Mouse (Mus musculus): ENCODE data around the gene Lgr4. TPM values are rescaled to one million over a fixed set of nuclear protein-coding genes. Genes with fewer than 3 reads are reported as not detected.

Gene Lgr4
- polyA plus RNA-seq, 1 experiment from 2014 or later: 8.0 TPM

- Histone ChIP-seq H3K36me3 (no peaks in the 10 kb centered on the region), H3K4me1 (replicated peaks) (0 out of 2 replicates have a peak, but pooled peaks cover 3% of the 10 kb centered on the region), H3K4me2 (no peak overlapping the region), H3K27me3 (no peaks in the 10 kb centered on the region), H3K9me3 (no peaks in the 10 kb centered on the region), H3K9ac (no peak overlapping the region), H3K4me3 (no peak overlapping the region), H3K27ac (replicated peaks) (no peak overlapping the region)
- 61% methylated on average over 10 of the region's 10 CpGs for WGBS
- ATAC-seq (ENCODE audit: low FRiP score, low read depth): no peak
Observed at GRCm38 (mm10) chr2:109969926-109970532, 52.6 kb downstream of the Lgr4 start.

DNA sequence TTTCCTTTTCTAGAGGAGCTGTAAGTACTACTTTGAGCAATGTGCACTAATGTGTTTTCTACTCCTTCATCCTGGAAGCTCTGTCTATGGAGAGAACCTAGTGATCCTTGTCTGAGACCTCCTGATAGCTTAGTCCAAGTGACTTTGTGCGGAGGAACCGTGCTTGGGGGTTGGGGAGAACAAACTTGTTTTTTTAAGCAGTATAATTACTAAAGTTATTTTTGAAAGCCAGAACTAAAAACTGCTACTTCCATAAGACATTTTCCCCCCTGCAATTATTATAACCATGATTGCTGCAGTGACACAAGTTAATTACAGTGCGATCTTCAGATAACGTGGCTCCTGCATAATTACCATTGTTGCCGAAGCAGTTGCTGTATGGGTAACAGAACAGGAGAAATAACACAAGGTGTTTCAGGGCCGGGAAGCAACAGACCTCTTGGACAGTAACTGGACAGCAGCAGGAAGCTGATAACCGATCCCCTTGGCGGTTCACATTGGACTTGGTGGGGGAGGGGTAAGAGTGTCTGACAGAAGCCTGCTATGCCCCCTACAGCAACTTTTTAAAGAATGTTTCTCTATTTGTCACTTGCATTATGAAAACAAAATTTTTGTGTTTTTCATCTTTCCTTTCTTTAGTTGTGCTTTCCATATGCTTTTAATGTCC lies 53.4 kb downstream of the Lgr4 start:
- H3K9ac ChIP-seq: no peak overlapping the region
- ATAC-seq (ENCODE audit: low FRiP score, low read depth): no peak
- no peak overlapping the region for H3K27ac ChIP-seq (replicated peaks)
- no peak overlapping the region for H3K4me3 ChIP-seq
- H3K27me3 ChIP-seq: no peaks in the 10 kb centered on the region
- H3K36me3 ChIP-seq: no peaks in the 10 kb centered on the region
- H3K9me3 ChIP-seq: no peaks in the 10 kb centered on the region
- WGBS: 63% methylated on average over 8 of the region's 8 CpGs
- H3K4me1 ChIP-seq (replicated peaks): 0 out of 2 replicates have a peak, but pooled peaks cover 3% of the 10 kb centered on the region
- no peak overlapping the region for H3K4me2 ChIP-seq

GRCm38 (mm10) chr2:109972310-109972709 lies 54.9 kb downstream of the Lgr4 start:
- Histone ChIP-seq H3K9ac (no peak overlapping the region), H3K9me3 (no peaks in the 10 kb centered on the region), H3K36me3 (no peaks in the 10 kb centered on the region), H3K4me3 (no peak overlapping the region), H3K27ac (replicated peaks) (no peak overlapping the region), H3K4me2 (no peak overlapping the region), H3K4me1 (replicated peaks) (0 out of 2 replicates have a peak, but pooled peaks cover 3% of the 10 kb centered on the region), H3K27me3 (no peaks in the 10 kb centered on the region)
- ATAC-seq (ENCODE audit: low FRiP score, low read depth): no peak
- 93% methylated on average over 2 of the region's 2 CpGs for WGBS

GRCm38 (mm10) chr2:109972922-109973321 lies 55.5 kb downstream of the Lgr4 start:
- H3K36me3 ChIP-seq: no peaks in the 10 kb centered on the region
- no peak overlapping the region for H3K9ac ChIP-seq
- no peak overlapping the region for H3K4me2 ChIP-seq
- ATAC-seq (ENCODE audit: low FRiP score, low read depth): no peak
- no peak overlapping the region for H3K4me3 ChIP-seq
- no peaks in the 10 kb centered on the region for H3K9me3 ChIP-seq
- no peaks in the 10 kb centered on the region for H3K27me3 ChIP-seq
- H3K4me1 ChIP-seq (replicated peaks): 0 out of 2 replicates have a peak, but pooled peaks cover 3% of the 10 kb centered on the region
- 86% methylated on average over 7 of the region's 7 CpGs for WGBS
- no peak overlapping the region for H3K27ac ChIP-seq (replicated peaks)

- no peak overlapping the region for H3K4me2 ChIP-seq
- H3K9ac ChIP-seq: no peak overlapping the region
- ATAC-seq (ENCODE audit: low FRiP score, low read depth): no peak
- H3K4me3 ChIP-seq: no peak overlapping the region
- H3K27ac ChIP-seq (replicated peaks): no peak overlapping the region
- 97% methylated on average over 7 of the region's 7 CpGs for WGBS
- no peaks in the 10 kb centered on the region for H3K27me3 ChIP-seq
- H3K9me3 ChIP-seq: no peaks in the 10 kb centered on the region
- H3K4me1 ChIP-seq (replicated peaks): peaks cover 6% of the 10 kb centered on the region; the same call in 1 of the 2 replicates
- no peaks in the 10 kb centered on the region for H3K36me3 ChIP-seq
Observed at GRCm38 (mm10) chr2:109974807-109975206, 57.4 kb downstream of the Lgr4 start.

DNA sequence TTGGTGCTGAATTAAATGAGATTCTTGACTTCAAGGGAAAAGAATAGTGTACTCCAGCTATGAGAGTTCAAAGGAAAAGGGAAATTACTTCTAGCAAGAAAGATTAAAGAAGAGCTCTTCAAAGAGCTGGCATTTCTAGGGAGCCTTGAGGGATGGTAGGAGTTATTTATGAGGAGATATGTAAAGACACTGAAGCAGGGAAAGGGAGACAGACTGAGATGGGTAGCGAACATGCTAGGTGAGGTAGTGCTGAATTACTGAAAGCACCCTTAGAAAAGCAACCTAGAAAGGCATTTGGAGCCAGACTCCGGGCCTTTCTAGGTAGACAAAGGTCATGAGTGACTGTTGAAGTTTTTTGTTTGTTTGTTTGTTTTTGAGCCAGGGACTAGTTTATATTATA lies 58.7 kb downstream of the Lgr4 start:
- no peak overlapping the region for H3K27ac ChIP-seq (replicated peaks)
- no peaks in the 10 kb centered on the region for H3K36me3 ChIP-seq
- H3K4me3 ChIP-seq: no peak overlapping the region
- WGBS: 97% methylated on average over 2 of the region's 2 CpGs
- no peaks in the 10 kb centered on the region for H3K27me3 ChIP-seq
- H3K4me1 ChIP-seq (replicated peaks): peaks cover 11% of the 10 kb centered on the region; the same call in 1 of the 2 replicates
- no peak overlapping the region for H3K4me2 ChIP-seq
- H3K9ac ChIP-seq: no peak overlapping the region
- no peak for ATAC-seq (ENCODE audit: low FRiP score, low read depth)
- H3K9me3 ChIP-seq: no peaks in the 10 kb centered on the region

GRCm38 (mm10) chr2:109977322-109977721 lies 59.9 kb downstream of the Lgr4 start:
- H3K9ac ChIP-seq: no peak overlapping the region
- H3K4me3 ChIP-seq: no peak overlapping the region
- H3K27me3 ChIP-seq: no peaks in the 10 kb centered on the region
- no peaks in the 10 kb centered on the region for H3K36me3 ChIP-seq
- H3K9me3 ChIP-seq: no peaks in the 10 kb centered on the region
- no peak for ATAC-seq (ENCODE audit: low FRiP score, low read depth)
- peaks cover 11% of the 10 kb centered on the region; the same call in 1 of the 2 replicates for H3K4me1 ChIP-seq (replicated peaks)
- WGBS: 90% methylated on average over 6 of the region's 6 CpGs
- no peak overlapping the region for H3K27ac ChIP-seq (replicated peaks)
- H3K4me2 ChIP-seq: no peak overlapping the region

- ATAC-seq (ENCODE audit: low FRiP score, low read depth): no peak
- no peak overlapping the region for H3K4me2 ChIP-seq
- H3K36me3 ChIP-seq: no peaks in the 10 kb centered on the region
- H3K27ac ChIP-seq (replicated peaks): no peak overlapping the region
- H3K4me3 ChIP-seq: no peak overlapping the region
- no peaks in the 10 kb centered on the region for H3K27me3 ChIP-seq
- H3K9me3 ChIP-seq: no peaks in the 10 kb centered on the region
- no peak overlapping the region for H3K9ac ChIP-seq
- peaks cover 11% of the 10 kb centered on the region; the same call in 1 of the 2 replicates for H3K4me1 ChIP-seq (replicated peaks)
Observed at GRCm38 (mm10) chr2:109979209-109979608, 61.8 kb downstream of the Lgr4 start.

- 91% methylated on average over 6 of the region's 6 CpGs for whole genome bisulfite sequencing
- no peak overlapping the region for H3K4me3 ChIP-seq
Observed at GRCm38 (mm10) chr2:109983435-109983834, 66.0 kb downstream of the Lgr4 start.

GRCm38 (mm10) chr2:109984930-109985329 lies 67.5 kb downstream of the Lgr4 start:
- 77% methylated on average over 1 of the region's 1 CpGs for WGBS
- Histone ChIP-seq H3K27ac (replicated peaks) (no peak overlapping the region), H3K4me3 (no peak overlapping the region), H3K36me3 (no peaks in the 10 kb centered on the region), H3K9me3 (no peaks in the 10 kb centered on the region), H3K27me3 (no peaks in the 10 kb centered on the region), H3K4me1 (replicated peaks) (peaks cover 21% of the 10 kb centered on the region; the same call in 1 of the 2 replicates), H3K9ac (no peak overlapping the region), H3K4me2 (no peak overlapping the region)
- ATAC-seq (ENCODE audit: low FRiP score, low read depth): no peak

More at GRCm38 (mm10) chr2:109983435-109983834, 66.0 kb downstream of the Lgr4 start:
- Histone ChIP-seq H3K27me3 (no peaks in the 10 kb centered on the region), H3K9me3 (no peaks in the 10 kb centered on the region), H3K4me2 (no peak overlapping the region), H3K4me1 (replicated peaks) (peaks cover 14% of the 10 kb centered on the region; the same call in 1 of the 2 replicates), H3K27ac (replicated peaks) (no peak overlapping the region), H3K36me3 (no peaks in the 10 kb centered on the region), H3K9ac (no peak overlapping the region)
- no peak for ATAC-seq (ENCODE audit: low FRiP score, low read depth)

DNA sequence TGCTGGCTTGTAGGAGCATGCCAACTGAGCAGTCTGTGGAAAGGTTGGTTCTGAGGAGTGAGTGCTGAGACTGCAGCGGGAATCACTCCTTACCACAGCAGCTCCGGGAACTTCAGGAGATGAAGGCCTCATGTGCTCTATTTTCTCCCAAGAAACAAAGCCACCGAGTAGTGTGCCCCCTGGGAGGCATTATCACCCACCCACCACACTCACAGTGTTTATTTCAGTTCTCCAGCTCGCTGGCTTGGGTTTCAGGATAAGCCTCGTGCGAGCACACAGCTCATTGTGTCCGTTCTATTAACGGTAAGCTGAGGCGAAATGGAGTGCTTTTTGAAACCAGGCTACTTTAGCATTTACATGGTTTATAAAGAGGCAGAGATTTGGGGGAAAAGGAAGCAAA lies 68.1 kb downstream of the Lgr4 start:
- no peak for ATAC-seq (ENCODE audit: low FRiP score, low read depth)
- H3K36me3 ChIP-seq: no peaks in the 10 kb centered on the region
- 57% methylated on average over 9 of the region's 9 CpGs for WGBS

GRCm38 (mm10) chr2:109986036-109986785 lies 68.8 kb downstream of the Lgr4 start:
- 77% methylated on average over 11 of the region's 11 CpGs for WGBS
- Histone ChIP-seq H3K4me1 (replicated peaks) (peaks cover 17% of the 10 kb centered on the region; the same call in 1 of the 2 replicates), H3K9me3 (no peaks in the 10 kb centered on the region), H3K27ac (replicated peaks) (no peak overlapping the region), H3K9ac (no peak overlapping the region), H3K36me3 (no peaks in the 10 kb centered on the region), H3K4me2 (no peak overlapping the region), H3K4me3 (no peak overlapping the region), H3K27me3 (no peaks in the 10 kb centered on the region)
- no peak for ATAC-seq (ENCODE audit: low FRiP score, low read depth)

More for the DNA sequence above, 68.1 kb downstream of the Lgr4 start:
- H3K9me3 ChIP-seq: no peaks in the 10 kb centered on the region
- no peak overlapping the region for H3K9ac ChIP-seq
- H3K4me1 ChIP-seq (replicated peaks): peaks cover 17% of the 10 kb centered on the region; the same call in 1 of the 2 replicates
- H3K4me2 ChIP-seq: no peak overlapping the region
- H3K27ac ChIP-seq (replicated peaks): no peak overlapping the region
- H3K27me3 ChIP-seq: no peaks in the 10 kb centered on the region
- H3K4me3 ChIP-seq: no peak overlapping the region
